Mouse (Mus musculus) retina, postnatal 7 days (tissue): ENCODE measurements around the gene Tmem209.

Experiments used
- DNase-seq: peaks from one replicate; pipeline ENCODE4 v3.0.0-alpha.2; 2012; ENCODE audit warnings: low read depth, low spot score

The Tmem209 gene

GRCm38 (mm10) chr6:30538240-30538639 lies 28.7 kb upstream of the Tmem209 start:
- DNase-seq: no peak

- DNase-seq: no peak
Measured at GRCm38 (mm10) chr6:30535340-30535739, 25.8 kb upstream of the Tmem209 start.

GRCm38 (mm10) chr6:30528800-30529199 lies 19.2 kb upstream of the Tmem209 start:
- DNase-seq: no peak

- no peak for DNase-seq
Measured at GRCm38 (mm10) chr6:30526586-30527515, 17.3 kb upstream of the Tmem209 start.

- no peak for DNase-seq
Measured at GRCm38 (mm10) chr6:30525456-30526332, 16.1 kb upstream of the Tmem209 start.

- DNase-seq: no peak
Measured at GRCm38 (mm10) chr6:30520400-30520799, 10.8 kb upstream of the Tmem209 start.

- no peak for DNase-seq
Measured at GRCm38 (mm10) chr6:30514242-30514641, 4.7 kb upstream of the Tmem209 start.

- no peak for DNase-seq
Measured at GRCm38 (mm10) chr6:30510291-30510690, 708 bp upstream of the Tmem209 start.

GRCm38 (mm10) chr6:30508824-30509223 lies 759 bp downstream of the Tmem209 start:
- DNase-seq: no peak

GRCm38 (mm10) chr6:30499049-30499448 lies 10.5 kb downstream of the Tmem209 start:
- DNase-seq: no peak

GRCm38 (mm10) chr6:30486504-30486903 lies 23.1 kb downstream of the Tmem209 start:
- DNase-seq: no peak

GRCm38 (mm10) chr6:30482908-30483307 lies 26.7 kb downstream of the Tmem209 start:
- DNase-seq: no peak

- no peak for DNase-seq
Measured at GRCm38 (mm10) chr6:30479418-30479817, 30.2 kb downstream of the Tmem209 start.

GRCm38 (mm10) chr6:30477784-30478183 lies 31.8 kb downstream of the Tmem209 start:
- no peak for DNase-seq

- no peak for DNase-seq
Measured at GRCm38 (mm10) chr6:30477210-30477714, 32.3 kb downstream of the Tmem209 start.

- DNase-seq: no peak
Measured at GRCm38 (mm10) chr6:30476025-30476765, 33.4 kb downstream of the Tmem209 start.

GRCm38 (mm10) chr6:30471706-30472105 lies 37.9 kb downstream of the Tmem209 start:
- no peak for DNase-seq

GRCm38 (mm10) chr6:30469370-30469769 lies 40.2 kb downstream of the Tmem209 start:
- DNase-seq: no peak

GRCm38 (mm10) chr6:30468684-30469083 lies 40.9 kb downstream of the Tmem209 start:
- DNase-seq: peak; percentile 31

- no peak for DNase-seq
Measured at GRCm38 (mm10) chr6:30468058-30468457, 41.5 kb downstream of the Tmem209 start.

- no peak for DNase-seq
Measured at GRCm38 (mm10) chr6:30465586-30465985, 44.0 kb downstream of the Tmem209 start.
